Mouse (Mus musculus) embryonic fibroblast, embryonic 13.5 days (primary cell): Measurements from ENCODE around the gene Tspoap1. TPM values are rescaled to one million over a fixed set of nuclear protein-coding genes. Genes with fewer than 3 reads are reported as not detected.

Experiments
- H3K27ac ChIP-seq: 2 replicates; pipeline ENCODE4 v1.5.1; 2012; ENCODE audit warnings: low read length, control low read depth, inconsistent platforms; ENCODE audit not compliant: insufficient read depth
- H3K4me1 ChIP-seq: 2 replicates; pipeline ENCODE4 v1.6.1; 2011; ENCODE audit warnings: low read length; ENCODE audit not compliant: control insufficient read depth, insufficient read depth
- H3K4me3 ChIP-seq: 2 replicates; pipeline ENCODE4 v1.5.1; 2011; ENCODE audit warnings: mild to moderate bottlenecking, control low read depth, low read length; ENCODE audit not compliant: insufficient read depth
- CTCF ChIP-seq: IDR thresholded peaks from 2 replicates; pipeline ENCODE4 v1.5.1; 2011; ENCODE audit warnings: mild to moderate bottlenecking, control low read depth, low read length, moderate library complexity, borderline replicate concordance; ENCODE audit not compliant: insufficient read depth
- POLR2A ChIP-seq: IDR thresholded peaks from 2 replicates; pipeline ENCODE4 v1.6.1; 2011; ENCODE audit warnings: low read depth, mild to moderate bottlenecking, control low read depth, low read length, moderate library complexity
- polyA plus RNA-seq: library from polyadenylated mRNA; stranded (reverse); fragments of >200 nt; gene quantifications from 2 replicates; pipeline ENCODE4 v1.2.4, GENCODE M21; 2011; ENCODE audit warnings: low read depth; ENCODE audit not compliant: missing spikeins, insufficient read length

The Tspoap1 gene
- polyA plus RNA-seq, 1 experiment: 1.2 TPM

- Histone ChIP-seq H3K27ac (no peak overlapping the region), H3K4me1 (no peaks in the 10 kb centered on the region), H3K4me3 (no peak overlapping the region)
- TF ChIP-seq POLR2A: no peak
- no peak for TF ChIP-seq CTCF
Observed at GRCm38 (mm10) chr11:87808236-87808635, 47.9 kb downstream of the Tspoap1 start.

- Histone ChIP-seq H3K4me3 (no peak overlapping the region), H3K4me1 (no peaks in the 10 kb centered on the region), H3K27ac (no peak overlapping the region)
- TF ChIP-seq CTCF: no peak
- no peak for TF ChIP-seq POLR2A
Observed at GRCm38 (mm10) chr11:87811396-87811795, 51.1 kb downstream of the Tspoap1 start.

GRCm38 (mm10) chr11:87814831-87815230, 54.5 kb downstream of the Tspoap1 start:
- Histone ChIP-seq H3K4me3 (no peak overlapping the region), H3K27ac (no peak overlapping the region), H3K4me1 (no peaks in the 10 kb centered on the region)
- TF ChIP-seq CTCF (no peak), POLR2A (no peak)

GRCm38 (mm10) chr11:87816707-87817442, 56.5 kb downstream of the Tspoap1 start:
- H3K27ac ChIP-seq: no peak overlapping the region
- H3K4me1 ChIP-seq: no peaks in the 10 kb centered on the region
- H3K4me3 ChIP-seq: peak overlapping the region; percentile 29
- TF ChIP-seq POLR2A: no peak
- TF ChIP-seq CTCF: peak; percentile 61; the same call in 1 of the 2 replicates

GRCm38 (mm10) chr11:87817443-87817773, 57.1 kb downstream of the Tspoap1 start:
- TF ChIP-seq CTCF (no peak), POLR2A (no peak)
- H3K4me3 ChIP-seq: no peak overlapping the region
- H3K4me1 ChIP-seq: no peaks in the 10 kb centered on the region
- no peak overlapping the region for H3K27ac ChIP-seq

- Histone ChIP-seq H3K27ac (no peak overlapping the region), H3K4me3 (no peak overlapping the region), H3K4me1 (no peaks in the 10 kb centered on the region)
- no peak for TF ChIP-seq POLR2A
- no peak for TF ChIP-seq CTCF
Observed at GRCm38 (mm10) chr11:87821502-87821901, 61.2 kb downstream of the Tspoap1 start.

- Histone ChIP-seq H3K27ac (no peak within 1 kb of the TSS), H3K4me1 (no peaks in the 10 kb centered on the region), H3K4me3 (no peak within 1 kb of the TSS)
- TF ChIP-seq POLR2A (no peak), CTCF (no peak)
Observed at GRCm38 (mm10) chr11:87828239-87828900, 68.0 kb downstream of the Tspoap1 start, which contains the start of gene Lpo. TSS of gene Lpo (minus strand) at chr11:87828289.

Other genes with a start within 250 kb of the Tspoap1 start
- not detected in 2 replicates for gene Gm11492, start 193.9 kb upstream of the Tspoap1 start, polyA plus RNA-seq
- gene Sept4, start 191.6 kb upstream of the Tspoap1 start, polyA plus RNA-seq: 2.9 and 3.6 TPM in 2 replicates
- 29.3 and 34.5 TPM in 2 replicates for gene Mtmr4, start 168.4 kb upstream of the Tspoap1 start, polyA plus RNA-seq
- gene Hsf5, start 143.4 kb upstream of the Tspoap1 start, polyA plus RNA-seq: 0.12 and 0.23 TPM in 2 replicates
- gene Rnf43, start 97.8 kb upstream of the Tspoap1 start, polyA plus RNA-seq: 0.89 and 1.4 TPM in 2 replicates
- gene Supt4a, start 23.0 kb upstream of the Tspoap1 start, polyA plus RNA-seq: 56.1 and 58.3 TPM in 2 replicates
- not detected in 2 replicates for gene Mpo, start 33.0 kb downstream of the Tspoap1 start, polyA plus RNA-seq
- not detected in 2 replicates for gene Lpo, start 67.7 kb downstream of the Tspoap1 start, polyA plus RNA-seq
- gene Mks1, start 92.7 kb downstream of the Tspoap1 start, polyA plus RNA-seq: 4.3 and 7.4 TPM in 2 replicates
- gene Epx, start 115.0 kb downstream of the Tspoap1 start, polyA plus RNA-seq: not detected in 2 replicates
- not detected in 2 replicates for gene Olfr462, start 131.7 kb downstream of the Tspoap1 start, polyA plus RNA-seq
- gene Olfr463, start 136.8 kb downstream of the Tspoap1 start, polyA plus RNA-seq: not detected in 2 replicates
- not detected in 2 replicates for gene Olfr464, start 160.4 kb downstream of the Tspoap1 start, polyA plus RNA-seq
- 113 and 117 TPM in 2 replicates for gene Dynll2, start 227.0 kb downstream of the Tspoap1 start, polyA plus RNA-seq